16 mouse cellular contexts compared by ENCODE assay signal in genomic region chr9:50002695-50003094, GRCm38 (mm10).
"Had no signal": no experiment of that assay in that cellular context is flagged by ENCODE, and none has a peak within 500 bp of the region (broad histone marks: within the 10 kb centered on the region; RNA-seq: fewer than 3 reads in every experiment).

No protein-coding gene starts in this region.

- H3K4me2 ChIP-seq: neural tube, embryonic 13.5 days; neural tube, embryonic 15.5 days; stomach, embryonic 15.5 days had no signal

- H3K27ac ChIP-seq: neural tube, embryonic 13.5 days; neural tube, embryonic 15.5 days; stomach, embryonic 15.5 days; stomach, postnatal 0 days had no signal

- H3K9me3 ChIP-seq: neural tube, embryonic 13.5 days; neural tube, embryonic 15.5 days; stomach, embryonic 15.5 days had no signal

- H3K4me3 ChIP-seq: neural tube, embryonic 13.5 days; neural tube, embryonic 15.5 days; stomach, embryonic 15.5 days had no signal

- H3K27me3 ChIP-seq: neural tube, embryonic 13.5 days; neural tube, embryonic 15.5 days; stomach, embryonic 15.5 days had no signal

- DNase-seq: retina, postnatal 1 day; right cerebral cortex, adult 18-20 months; right cerebral cortex, postnatal 14 days; right cerebral cortex, postnatal 25 days; right cerebral cortex, postnatal 4 days; spleen, adult 18-20 months; thymus, adult 18-20 months; thymus, adult 2 months; thymus, postnatal 14 days; thymus, postnatal 25 days; thymus, postnatal 36 days; thymus, postnatal 4 days had no signal

- H3K9ac ChIP-seq: neural tube, embryonic 13.5 days; neural tube, embryonic 15.5 days; stomach, embryonic 15.5 days had no signal

- H3K36me3 ChIP-seq: neural tube, embryonic 13.5 days; neural tube, embryonic 15.5 days; stomach, embryonic 15.5 days had no signal
